Mouse (Mus musculus) urinary bladder, adult 2 months (tissue): Measurements from ENCODE around the gene Rnf115. TPM values are rescaled to one million over a fixed set of nuclear protein-coding genes. Genes with fewer than 3 reads are reported as not detected.

Source experiments
- DNase-seq: peaks from one replicate; pipeline ENCODE4 v3.0.0; 2022; ENCODE audit warnings: low spot score
- polyA plus RNA-seq: library from polyadenylated mRNA; depleted of rRNA; stranded (reverse); fragments of >200 nt; gene quantifications from 2 replicates; pipeline ENCODE4 v1.2.3, GENCODE M21; 2012; rRNA removed

The Rnf115 gene
- polyA plus RNA-seq, 1 experiment: 31.0 TPM

GRCm38 (mm10) chr3:96834587-96835348, 107.3 kb downstream of the Rnf115 start:
- DNase-seq: no peak

GRCm38 (mm10) chr3:96836414-96836813, 109.0 kb downstream of the Rnf115 start:
- DNase-seq: no peak

- no peak for DNase-seq
Measured at GRCm38 (mm10) chr3:96838996-96839645, 111.7 kb downstream of the Rnf115 start.

Other genes with a start within 250 kb of the Rnf115 start
- 0.09 and 0.11 TPM in 2 replicates for gene Hfe2, start 202.5 kb upstream of the Rnf115 start, polyA plus RNA-seq
- 712 and 742 TPM in 2 replicates for gene Txnip, start 169.7 kb upstream of the Rnf115 start, polyA plus RNA-seq
- gene Gm16253, start 150.7 kb upstream of the Rnf115 start, polyA plus RNA-seq: not detected in 2 replicates
- 44.4 and 59.0 TPM in 2 replicates for gene Polr3gl, start 133.5 kb upstream of the Rnf115 start, polyA plus RNA-seq
- gene Ankrd34a, start 131.0 kb upstream of the Rnf115 start, polyA plus RNA-seq: 0.70 and 1.1 TPM in 2 replicates
- gene Lix1l, start 126.5 kb upstream of the Rnf115 start, polyA plus RNA-seq: 57.6 and 66.0 TPM in 2 replicates
- 31.0 and 41.8 TPM in 2 replicates for gene Rbm8a, start 97.7 kb upstream of the Rnf115 start, polyA plus RNA-seq
- gene Pex11b, start 92.3 kb upstream of the Rnf115 start, polyA plus RNA-seq: 40.6 and 50.2 TPM in 2 replicates
- gene Gm42957, start 92.2 kb upstream of the Rnf115 start, polyA plus RNA-seq: 0.08 and 0.09 TPM in 2 replicates
- gene Itga10, start 82.1 kb upstream of the Rnf115 start, polyA plus RNA-seq: 3.5 and 3.8 TPM in 2 replicates
- gene Ankrd35, start 57.5 kb upstream of the Rnf115 start, polyA plus RNA-seq: 9.5 TPM in 2 replicates
- 45.8 and 47.6 TPM in 2 replicates for gene Pias3, start 31.3 kb upstream of the Rnf115 start, polyA plus RNA-seq
- gene Nudt17, start 19.1 kb upstream of the Rnf115 start, polyA plus RNA-seq: 2.5 and 2.9 TPM in 2 replicates
- 32.7 and 35.8 TPM in 2 replicates for gene Polr3c, start within 50 bp of the Rnf115 start, polyA plus RNA-seq
- 0.04 TPM in 1 of 2 replicates, not detected in the other for gene Pdzk1, start 101.6 kb downstream of the Rnf115 start, polyA plus RNA-seq
- gene Cd160, start 101.7 kb downstream of the Rnf115 start, polyA plus RNA-seq: 0.29 and 0.78 TPM in 2 replicates
- 4.4 and 5.5 TPM in 2 replicates for gene Gja5, start 177.0 kb downstream of the Rnf115 start, polyA plus RNA-seq
- 10.4 and 11.5 TPM in 2 replicates for gene Gpr89, start 177.7 kb downstream of the Rnf115 start, polyA plus RNA-seq
- not detected in 2 replicates for gene Gja8, start 198.4 kb downstream of the Rnf115 start, polyA plus RNA-seq